Mouse (Mus musculus) liver, postnatal 0 days (tissue): ENCODE results near the gene Tlk1.

Experiments
- CTCF ChIP-seq: sonication (generic); IDR thresholded peaks from 2 replicates; pipeline ENCODE4 v1.5.1; 2016; ENCODE audit warnings: antibody characterized with exemption, low read depth
- EP300 ChIP-seq: IDR thresholded peaks from 2 replicates; pipeline ENCODE4 v1.6.1; 2016; ENCODE audit warnings: antibody characterized with exemption, low read depth, mild to moderate bottlenecking

DNA sequence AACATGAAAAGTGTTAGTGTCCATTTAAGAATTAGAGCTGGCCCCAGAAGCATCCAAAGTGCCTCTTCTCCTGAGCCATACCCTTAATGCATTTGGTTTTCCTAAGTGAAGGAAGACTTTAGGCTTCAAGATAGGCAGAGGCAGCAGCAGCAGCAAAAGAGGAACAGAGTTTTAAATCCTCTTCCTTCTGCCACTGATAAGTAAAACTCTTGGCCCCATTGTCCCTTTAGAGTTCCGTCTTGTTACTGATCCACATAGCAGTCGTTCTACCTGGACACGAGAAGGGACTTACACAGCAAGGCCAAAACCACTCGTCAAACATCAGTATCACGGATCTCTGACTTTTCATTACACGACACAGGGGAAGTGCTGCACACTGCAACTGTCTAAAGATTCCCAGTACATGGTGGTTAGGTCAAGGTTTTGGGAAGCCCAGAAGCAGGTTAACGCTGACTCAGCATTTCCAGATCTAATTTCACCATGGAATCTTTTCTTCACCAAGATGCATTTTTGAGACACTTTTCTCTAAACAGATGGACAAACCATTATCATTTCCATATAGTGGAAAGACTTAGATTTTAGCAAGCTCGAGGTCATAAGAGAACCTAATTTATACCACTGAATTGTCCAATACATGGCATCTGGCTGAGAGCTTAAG, 28.8 kb upstream of the Tlk1 start:
- TF ChIP-seq CTCF (no peak), EP300 (no peak)
